Mouse (Mus musculus) hindbrain, embryonic 15.5 days (tissue): Measurements from ENCODE around the gene Becn1. TPM values are rescaled to one million over a fixed set of nuclear protein-coding genes. Genes with fewer than 3 reads are reported as not detected.

Experiments used
- ATAC-seq: fragments of 200-750 bp; cut with Nextera tagmentation; 2 replicates; pipeline ENCODE4 v1.8.0; 2017; ENCODE audit warnings: low read depth, moderate number of reproducible peaks, moderate TSS enrichment; ENCODE audit not compliant: low FRiP score
- H3K27ac ChIP-seq: fragments of 300-500 bp; sonication (generic); replicated peaks from 2 replicates; pipeline ENCODE4 v1.5.1; 2015; ENCODE audit warnings: mild to moderate bottlenecking, inconsistent platforms
- H3K27me3 ChIP-seq: fragments of 300-500 bp; sonication (generic); 2 replicates; pipeline ENCODE4 v1.6.1; 2015; ENCODE audit warnings: control low read depth, inconsistent platforms
- H3K36me3 ChIP-seq: fragments of 300-500 bp; sonication (generic); 2 replicates; pipeline ENCODE4 v1.6.1; 2015; ENCODE audit warnings: control low read depth, inconsistent platforms
- H3K4me1 ChIP-seq: fragments of 300-500 bp; sonication (generic); replicated peaks from 2 replicates; pipeline ENCODE4 v1.6.1; 2015; ENCODE audit warnings: control low read depth, inconsistent platforms
- H3K4me2 ChIP-seq: fragments of 300-500 bp; sonication (generic); 2 replicates; pipeline ENCODE4 v1.6.1; 2015; ENCODE audit warnings: moderate library complexity, mild to moderate bottlenecking, inconsistent platforms
- H3K4me3 ChIP-seq: fragments of 300-500 bp; sonication (generic); 2 replicates; pipeline ENCODE4 v1.5.1; 2015; ENCODE audit warnings: mild to moderate bottlenecking, inconsistent platforms
- H3K9ac ChIP-seq: fragments of 300-500 bp; sonication (generic); 2 replicates; pipeline ENCODE4 v1.6.1; 2015; ENCODE audit warnings: inconsistent platforms
- H3K9me3 ChIP-seq: fragments of 300-500 bp; sonication (generic); 2 replicates; pipeline ENCODE4 v1.6.1; 2016; ENCODE audit warnings: control low read depth, inconsistent platforms
- WGBS: fragments of 180-500 bp; shearing (Covaris S2); methylation state at CpG from one replicate; pipeline ENCODE4 v1.1.7; 2015; 5-methylcytosine and 5-hydroxymethylcytosine counted together
- polyA plus RNA-seq: library from polyadenylated mRNA; unstranded; fragments of >200 nt; fragmentation: Nextera tagmentation; extraction: Ambion mirVana; gene quantifications from 2 replicates; pipeline ENCODE4 v1.2.1, GENCODE M21; 2015

The Becn1 gene
- polyA plus RNA-seq, 1 experiment from 2014 or later = 173 TPM

- no peak for ATAC-seq
- Histone ChIP-seq H3K9ac (no peak overlapping the region), H3K4me1 (peaks cover 38% of the 10 kb centered on the region), H3K4me3 (peak overlapping the region; percentile 14), H3K27me3 (peaks cover 56% of the 10 kb centered on the region), H3K27ac (no peak overlapping the region), H3K4me2 (peak overlapping the region; percentile 24), H3K36me3 (0 out of 2 replicates have a peak, but pooled peaks cover 2% of the 10 kb centered on the region), H3K9me3 (no peaks in the 10 kb centered on the region)
- 1% methylated on average over 24 of the region's 24 CpGs for WGBS
These were observed 39.7 kb downstream of the Becn1 start for GRCm38 (mm10) chr11:101262272-101262967.

DNA sequence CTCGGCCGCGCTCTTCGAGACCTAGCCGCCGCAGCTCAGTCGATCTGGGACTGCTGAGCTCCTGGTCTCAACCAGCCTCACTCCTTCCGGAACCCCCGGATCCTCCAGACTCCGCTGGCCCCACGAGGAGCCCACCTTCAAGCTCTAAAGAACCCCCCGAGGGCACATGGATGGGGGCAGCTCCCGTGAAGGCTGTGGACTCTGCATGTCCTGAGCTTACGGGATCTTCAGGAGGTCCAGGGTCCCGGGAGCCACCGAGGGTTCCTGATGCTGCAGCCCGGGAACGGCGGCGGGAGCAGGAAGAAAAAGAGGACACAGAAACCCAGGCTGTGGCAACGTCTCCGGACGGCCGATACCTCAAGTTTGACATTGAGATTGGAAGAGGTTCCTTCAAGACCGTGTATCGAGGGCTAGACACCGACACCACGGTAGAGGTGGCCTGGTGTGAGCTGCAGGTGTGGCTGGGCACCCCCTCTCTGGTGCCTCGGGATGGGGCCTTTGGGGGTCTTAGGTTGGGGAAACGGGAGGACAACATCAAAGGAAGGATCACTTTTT is 41.2 kb downstream of the Becn1 start:
- H3K4me2 ChIP-seq = peak overlapping the region; percentile 99
- peaks cover 38% of the 10 kb centered on the region for H3K4me1 ChIP-seq
- 0 out of 2 replicates have a peak, but pooled peaks cover 5% of the 10 kb centered on the region for H3K36me3 ChIP-seq
- peak overlapping the region; percentile 48 for H3K4me3 ChIP-seq
- H3K27me3 ChIP-seq = peaks cover 51% of the 10 kb centered on the region
- no peaks in the 10 kb centered on the region for H3K9me3 ChIP-seq
- H3K9ac ChIP-seq = peak overlapping the region; percentile 60
- no peak; the same call in 1 of the 2 replicates for ATAC-seq
- 2% methylated on average over 30 of the region's 30 CpGs for WGBS
- H3K27ac ChIP-seq = no peak overlapping the region

DNA sequence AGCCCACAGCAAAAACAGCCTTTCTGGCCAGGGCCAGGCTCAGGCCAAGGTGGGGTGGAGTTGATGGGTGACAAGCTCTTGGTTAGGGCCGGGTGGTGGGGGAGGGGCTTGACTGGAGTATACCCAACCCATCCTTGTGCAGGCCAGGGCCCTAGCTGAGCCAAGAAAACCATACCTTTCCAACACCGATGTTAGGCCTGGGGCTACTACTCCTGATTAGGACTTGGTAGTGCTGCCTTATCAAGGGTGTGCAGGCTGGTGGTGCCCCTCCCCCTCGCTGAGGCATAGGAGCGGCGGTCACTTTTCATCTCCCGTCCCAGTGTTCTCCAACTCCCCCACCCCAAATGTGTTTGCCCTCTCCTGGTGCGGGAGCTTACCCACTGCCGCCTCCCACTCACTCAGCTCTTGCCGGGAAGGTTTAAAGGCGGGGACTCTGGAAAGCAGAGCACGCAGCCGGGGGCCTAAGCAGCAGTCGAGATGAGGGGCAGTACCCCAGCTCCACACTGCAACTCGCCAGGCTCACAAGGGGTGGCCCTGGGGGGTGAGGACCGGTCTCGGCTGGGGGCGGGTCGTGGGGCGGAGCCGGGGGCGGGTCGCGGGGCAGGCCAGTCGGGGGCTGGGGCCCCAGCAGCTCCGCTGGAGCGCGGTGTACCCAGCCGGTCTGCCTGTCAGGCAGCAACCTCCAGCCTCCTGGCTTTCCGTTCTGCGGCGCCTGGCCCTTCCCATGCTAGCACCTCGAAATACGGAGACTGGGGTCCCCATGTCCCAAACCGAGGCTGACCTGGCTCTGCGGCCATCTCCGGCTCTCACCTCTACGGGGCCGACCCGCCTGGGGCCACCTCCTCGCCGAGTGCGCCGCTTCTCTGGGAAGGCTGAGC is 41.9 kb downstream of the Becn1 start, which contains the start of gene Wnk4:
Wnk4 (plus strand) TSS at position 620 of the 878 bp plus-strand sequence.
- ATAC-seq = peak; percentile 71
- Histone ChIP-seq H3K36me3 (0 out of 2 replicates have a peak, but pooled peaks cover 5% of the 10 kb centered on the region), H3K27me3 (peaks cover 44% of the 10 kb centered on the region), H3K9me3 (no peaks in the 10 kb centered on the region), H3K27ac (no peak within 1 kb of the TSS), H3K4me3 (peak within 1 kb of the TSS; percentile 48), H3K4me1 (peaks cover 36% of the 10 kb centered on the region), H3K4me2 (peak within 1 kb of the TSS; percentile 99), H3K9ac (peak within 1 kb of the TSS; percentile 60)
- 0% methylated on average over 37 of the region's 43 CpGs for WGBS

DNA sequence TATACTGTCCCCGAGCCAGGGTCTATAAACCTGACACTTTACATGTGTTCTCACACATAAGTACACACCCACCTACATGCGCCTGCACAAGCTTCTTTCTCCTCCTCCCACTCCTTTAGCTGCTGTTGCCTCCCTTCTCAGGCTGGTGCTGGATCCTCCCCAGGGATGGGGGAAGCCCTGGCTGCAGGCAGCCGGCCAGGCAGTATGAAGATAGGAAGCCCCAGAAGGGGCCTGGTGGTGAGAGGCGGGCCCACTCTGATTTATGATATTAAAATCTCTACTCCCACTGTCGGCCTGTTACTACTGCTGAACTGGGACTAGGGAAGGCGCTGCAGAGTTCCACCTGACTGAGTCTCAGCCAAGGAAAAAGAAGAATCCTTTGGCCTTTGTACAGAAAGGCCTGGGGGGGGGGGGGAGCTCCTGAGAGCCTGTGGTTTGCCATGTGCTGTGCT is 42.8 kb downstream of the Becn1 start:
- no peak for ATAC-seq
- H3K27me3 ChIP-seq = peaks cover 37% of the 10 kb centered on the region
- 0 out of 2 replicates have a peak, but pooled peaks cover 5% of the 10 kb centered on the region for H3K36me3 ChIP-seq
- no peak overlapping the region for H3K4me3 ChIP-seq
- no peak overlapping the region for H3K9ac ChIP-seq
- H3K4me1 ChIP-seq = peaks cover 36% of the 10 kb centered on the region
- H3K4me2 ChIP-seq = no peak overlapping the region
- WGBS = 47% methylated on average over 6 of the region's 6 CpGs
- H3K9me3 ChIP-seq = no peaks in the 10 kb centered on the region
- no peak overlapping the region for H3K27ac ChIP-seq

- no peak for ATAC-seq
- Histone ChIP-seq H3K27me3 (peaks cover 9% of the 10 kb centered on the region), H3K27ac (no peak overlapping the region), H3K4me3 (no peak overlapping the region), H3K36me3 (0 out of 2 replicates have a peak, but pooled peaks cover 5% of the 10 kb centered on the region), H3K9ac (no peak overlapping the region), H3K4me1 (peaks cover 36% of the 10 kb centered on the region), H3K4me2 (no peak overlapping the region), H3K9me3 (no peaks in the 10 kb centered on the region)
- 89% methylated on average over 13 of the region's 13 CpGs for WGBS
These were observed 46.0 kb downstream of the Becn1 start for GRCm38 (mm10) chr11:101255826-101256775.

- WGBS = under 1% methylated on average over 40 of the region's 40 CpGs
- Histone ChIP-seq H3K27me3 (no peaks in the 10 kb centered on the region), H3K9me3 (no peaks in the 10 kb centered on the region), H3K27ac (peak within 1 kb of the TSS; percentile 89), H3K4me3 (peak within 1 kb of the TSS; percentile 89), H3K4me1 (peaks cover 20% of the 10 kb centered on the region), H3K36me3 (0 out of 2 replicates have a peak, but pooled peaks cover 5% of the 10 kb centered on the region), H3K9ac (peak within 1 kb of the TSS; percentile 88), H3K4me2 (peak within 1 kb of the TSS; percentile 90)
- peak; percentile 90 for ATAC-seq
These were observed 48.3 kb downstream of the Becn1 start, which contains the start of gene Vps25 for GRCm38 (mm10) chr11:101253613-101254389. Gene Vps25, plus strand, starts transcription at chr11:101253707.

- Histone ChIP-seq H3K27ac (peak overlapping the region; percentile 89), H3K9ac (peak overlapping the region; percentile 88), H3K4me1 (peaks cover 20% of the 10 kb centered on the region), H3K4me3 (peak overlapping the region; percentile 89), H3K27me3 (0 out of 2 replicates have a peak, but pooled peaks cover 4% of the 10 kb centered on the region), H3K36me3 (0 out of 2 replicates have a peak, but pooled peaks cover 5% of the 10 kb centered on the region), H3K9me3 (no peaks in the 10 kb centered on the region), H3K4me2 (peak overlapping the region; percentile 90)
- 10% methylated on average over 7 of the region's 7 CpGs for WGBS
- ATAC-seq = no peak
These were observed 49.1 kb downstream of the Becn1 start for GRCm38 (mm10) chr11:101252941-101253340.

GRCm38 (mm10) chr11:101251031-101251430 is 51.1 kb downstream of the Becn1 start:
- 75% methylated on average over 2 of the region's 2 CpGs for WGBS
- no peak overlapping the region for H3K27ac ChIP-seq

DNA sequence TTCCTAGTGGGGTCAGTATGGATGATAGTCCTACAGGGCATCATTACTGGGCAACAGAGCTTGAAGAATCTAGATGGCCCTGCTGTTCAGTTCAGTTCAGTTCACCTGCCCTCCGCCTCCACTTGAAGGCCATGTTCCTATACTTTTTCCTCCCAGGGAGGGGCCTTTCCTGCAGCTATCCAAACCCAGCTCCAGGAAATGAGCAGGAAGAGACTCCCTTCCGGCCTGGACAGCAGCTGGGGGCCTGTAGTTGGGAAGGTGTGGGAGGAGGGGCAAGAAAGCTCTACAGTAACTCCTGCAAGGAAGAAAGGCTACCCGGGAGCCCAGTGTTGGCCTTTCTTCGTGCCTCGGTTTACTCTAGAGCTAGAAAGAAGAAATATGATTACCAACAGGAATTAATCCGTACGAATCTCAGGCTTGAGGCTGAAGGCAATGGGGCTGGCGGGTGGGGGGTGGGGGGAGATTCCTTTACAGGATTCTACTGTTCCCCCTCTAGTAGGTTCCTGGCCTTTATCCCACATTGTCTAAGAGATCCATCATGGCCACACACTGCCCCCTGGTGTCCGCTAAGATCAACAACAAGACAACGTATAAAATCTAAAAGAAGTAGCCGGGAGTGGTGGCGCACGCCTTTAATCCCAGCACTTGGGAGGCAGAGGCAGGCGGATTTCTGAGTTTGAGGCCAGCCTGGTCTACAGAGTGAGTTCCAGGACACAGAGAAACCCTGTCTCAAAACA is 53.7 kb downstream of the Becn1 start:
- Histone ChIP-seq H3K36me3 (no peaks in the 10 kb centered on the region), H3K4me1 (peaks cover 25% of the 10 kb centered on the region), H3K4me2 (no peak overlapping the region), H3K27ac (no peak overlapping the region), H3K27me3 (peaks cover 34% of the 10 kb centered on the region), H3K9me3 (no peaks in the 10 kb centered on the region), H3K9ac (no peak overlapping the region), H3K4me3 (no peak overlapping the region)
- ATAC-seq = no peak
- 34% methylated on average over 14 of the region's 14 CpGs for WGBS

More at GRCm38 (mm10) chr11:101251031-101251430, 51.1 kb downstream of the Becn1 start:
- no peak overlapping the region for H3K4me3 ChIP-seq
- ATAC-seq = no peak
- no peak overlapping the region for H3K4me2 ChIP-seq
- peaks cover 27% of the 10 kb centered on the region for H3K4me1 ChIP-seq
- H3K9me3 ChIP-seq = no peaks in the 10 kb centered on the region
- no peak overlapping the region for H3K9ac ChIP-seq
- H3K36me3 ChIP-seq = no peaks in the 10 kb centered on the region
- H3K27me3 ChIP-seq = peaks cover 14% of the 10 kb centered on the region
